Mouse (Mus musculus): ENCODE data around the gene Ptprs. TPM values are rescaled to one million over a fixed set of nuclear protein-coding genes. Genes with fewer than 3 reads are reported as not detected.

Ptprs gene
- polyA plus RNA-seq (2012; rRNA removed), result 558 and 686 TPM in 2 replicates

DNA sequence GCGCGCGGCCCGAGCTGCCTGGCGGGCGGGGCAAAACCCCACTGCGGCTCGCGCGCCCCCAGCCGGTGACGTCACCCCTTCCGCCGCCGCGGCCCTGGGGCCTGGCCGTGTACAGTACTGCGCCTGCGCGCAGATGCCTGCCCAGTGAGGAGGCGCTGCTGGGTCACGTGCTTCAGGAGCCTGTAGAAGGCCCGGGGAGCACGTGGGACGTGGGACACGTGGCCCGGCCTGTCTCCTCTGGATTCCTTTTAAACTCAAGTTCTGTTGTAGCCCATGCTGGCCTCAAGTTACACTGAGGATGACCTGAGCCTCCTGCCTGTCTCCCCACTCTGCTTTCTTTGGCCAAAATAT, at the start of gene Ptprs:
TSS of gene Ptprs (minus strand) at position 82 of the 351 bp plus-strand sequence.

DNA sequence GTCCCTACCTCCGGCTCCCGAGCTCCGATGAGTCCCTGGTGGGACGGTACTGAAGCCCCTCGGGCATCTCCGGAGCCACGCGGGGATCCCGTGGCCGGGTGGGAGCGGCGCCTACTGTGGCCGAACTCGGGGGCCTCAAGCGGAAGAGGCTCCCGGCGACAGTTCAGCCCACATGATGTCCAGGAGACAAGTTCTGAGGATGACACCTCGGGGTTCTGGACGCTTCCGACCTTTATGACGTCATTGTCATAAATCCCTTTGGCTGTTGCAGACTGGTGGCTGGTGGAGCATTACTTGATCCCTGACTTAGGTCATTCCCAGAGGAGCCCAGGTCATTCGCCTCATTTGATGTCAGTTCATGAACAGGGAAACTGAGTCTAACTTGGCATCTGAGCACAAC, 36.0 kb upstream of the Ptprs start, which contains the start of gene Znrf4:
TSS of gene Znrf4 (minus strand) at position 122 of the 400 bp plus-strand sequence.

Other genes with a start within 250 kb of the Ptprs start
- 13.1 and 15.6 TPM in 2 replicates for gene Fem1a, start 219.7 kb downstream of the Ptprs start, polyA plus RNA-seq (2012; rRNA removed)
- 2.1 and 4.8 TPM in 2 replicates for gene Ticam1, start 199.7 kb downstream of the Ptprs start, polyA plus RNA-seq (2012; rRNA removed)
- gene Plin3, start 183.6 kb downstream of the Ptprs start, polyA plus RNA-seq (2012; rRNA removed), result 15.0 and 22.5 TPM in 2 replicates
- gene Arrdc5, start 176.2 kb downstream of the Ptprs start, polyA plus RNA-seq (2012; rRNA removed), result not detected in 2 replicates
- 152 and 161 TPM in 2 replicates for gene Uhrf1, start 173.2 kb downstream of the Ptprs start, polyA plus RNA-seq (2012; rRNA removed)
- gene Kdm4b, start 150.4 kb downstream of the Ptprs start, polyA plus RNA-seq (2012; rRNA removed), result 36.0 and 42.0 TPM in 2 replicates
- gene Znrf4, start 35.9 kb upstream of the Ptprs start, polyA plus RNA-seq (2012; rRNA removed), result not detected in 2 replicates
- gene Gm20219, start 77.9 kb upstream of the Ptprs start, polyA plus RNA-seq (2012; rRNA removed), result 1.8 and 2.0 TPM in 2 replicates
- gene Safb2, start 108.1 kb upstream of the Ptprs start, polyA plus RNA-seq (2012; rRNA removed), result 148 and 517 TPM in 2 replicates
- gene Safb, start 108.3 kb upstream of the Ptprs start, polyA plus RNA-seq (2012; rRNA removed), result 177 and 374 TPM in 2 replicates
- gene 2410015M20Rik, start 133.3 kb upstream of the Ptprs start, polyA plus RNA-seq (2012; rRNA removed), result 82.8 and 133 TPM in 2 replicates
- 2,072 and 2,507 TPM in 2 replicates for gene Rpl36, start 136.9 kb upstream of the Ptprs start, polyA plus RNA-seq (2012; rRNA removed)
- 75.5 and 88.4 TPM in 2 replicates for gene Lonp1, start 150.4 kb upstream of the Ptprs start, polyA plus RNA-seq (2012; rRNA removed)
- 0.98 and 1.3 TPM in 2 replicates for gene Catsperd, start 151.7 kb upstream of the Ptprs start, polyA plus RNA-seq (2012; rRNA removed)
- gene Ranbp3, start 196.8 kb upstream of the Ptprs start, polyA plus RNA-seq (2012; rRNA removed), result 132 and 154 TPM in 2 replicates
- gene Ndufa11, start 241.3 kb upstream of the Ptprs start, polyA plus RNA-seq (2012; rRNA removed), result 147 and 215 TPM in 2 replicates
- gene Vmac, start 241.5 kb upstream of the Ptprs start, polyA plus RNA-seq (2012; rRNA removed), result 11.3 and 14.1 TPM in 2 replicates

Data from central nervous system, embryonic 11.5 days (tissue).